Mouse (Mus musculus) G1E (cell line): ENCODE data around the gene Ddx54.

Source experiments
- CTCF ChIP-seq: IDR thresholded peaks from 2 replicates; pipeline ENCODE4 v1.5.1; 2012; ENCODE audit warnings: low read depth, low read length, inconsistent platforms, mixed read lengths
- GATA1 ChIP-seq: IDR thresholded peaks from 2 replicates; pipeline ENCODE4 v1.6.1; 2012; ENCODE audit warnings: borderline replicate concordance, low read length, inconsistent platforms, mixed read lengths
- GATA2 ChIP-seq: IDR thresholded peaks from 2 replicates; pipeline ENCODE4 v1.6.1; 2012; ENCODE audit warnings: low read depth, low read length, inconsistent platforms, borderline replicate concordance
- POLR2AphosphoS5 ChIP-seq: IDR thresholded peaks from 2 replicates; pipeline ENCODE4 v1.6.1; 2012; ENCODE audit warnings: low read depth, low read length, inconsistent platforms; ENCODE audit not compliant: insufficient replicate concordance
- TAL1 ChIP-seq: conservative IDR thresholded peaks from 2 replicates; pipeline ENCODE4 v1.6.1; 2012; ENCODE audit warnings: low read depth, low read length, inconsistent platforms, mixed read lengths

DNA sequence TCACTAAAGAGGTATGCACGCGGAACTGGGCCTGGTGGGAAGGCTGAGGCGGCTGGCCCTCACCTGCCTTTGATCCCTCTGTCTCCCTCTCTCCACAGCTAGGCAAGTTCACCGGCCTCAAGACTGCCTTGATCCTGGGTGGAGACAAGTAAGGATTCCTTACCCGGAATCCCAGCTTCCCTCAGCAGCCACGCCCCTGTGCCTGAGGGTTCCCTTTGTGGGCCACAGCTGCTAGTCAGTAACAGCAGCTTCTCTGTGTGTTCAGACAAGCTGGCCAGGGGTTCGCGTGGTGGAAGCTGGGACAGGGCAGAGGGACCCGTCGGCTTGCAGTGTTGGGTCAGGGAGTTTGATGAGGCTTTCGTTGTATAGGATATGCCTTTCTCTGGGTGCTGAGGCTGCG, 6.2 kb downstream of the Ddx54 start:
- TF ChIP-seq CTCF (no peak), TAL1 (no peak), GATA1 (no peak), POLR2AphosphoS5 (no peak), GATA2 (no peak)
